Mouse (Mus musculus): ENCODE measurements around the gene Tmem45b. TPM values are rescaled to one million over a fixed set of nuclear protein-coding genes. Genes with fewer than 3 reads are reported as not detected.

Gene Tmem45b
- total and polyA plus RNA-seq, 3 experiments: 0.76 to 18.9 (median 1.0) TPM

DNA sequence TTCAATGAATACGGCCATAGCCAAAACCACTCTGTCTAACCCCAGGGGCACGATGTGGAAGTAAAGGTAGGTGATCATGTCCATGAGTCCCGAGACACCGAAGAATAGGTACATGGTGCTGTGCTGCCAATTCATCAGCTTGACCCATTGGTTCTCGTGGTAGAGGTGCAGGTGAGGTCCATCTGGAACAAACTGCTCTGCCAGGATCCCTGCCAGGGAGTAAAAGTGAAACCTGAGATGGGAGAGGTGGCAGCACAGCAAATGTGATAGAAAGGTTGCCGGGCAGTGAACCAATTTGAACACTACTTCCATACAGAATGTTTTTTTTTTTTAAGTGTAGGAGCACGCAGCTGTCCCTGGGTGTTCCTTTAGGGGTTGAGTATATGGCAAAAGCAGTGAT lies 35.3 kb downstream of the Tmem45b start:
- TF ChIP-seq CTCF (IDR thresholded peaks at IDR 0.05) (no peak), POLR2A (IDR thresholded peaks at IDR 0.05; ENCODE audit: insufficient read depth, low read depth, low read length) (no peak), EP300 (IDR thresholded peaks at IDR 0.05; ENCODE audit: insufficient read depth, low read depth, low read length) (no peak)
- DNase-seq: no peak
- Histone ChIP-seq H3K27ac (no peak overlapping the region), H3K36me3 (ENCODE audit: control insufficient read depth, insufficient read depth, low read length) (no peaks in the 10 kb centered on the region), H3K27me3 (ENCODE audit: control insufficient read depth, insufficient read depth, low read length) (no peaks in the 10 kb centered on the region), H3K4me1 (ENCODE audit: control insufficient read depth, insufficient read depth, low read length) (no peaks in the 10 kb centered on the region), H3K4me3 (no peak overlapping the region), H3K79me2 (replicated peaks; ENCODE audit: control insufficient read depth, insufficient read depth, low read length) (no peaks in the 10 kb centered on the region), H3K9ac (ENCODE audit: low read depth, low read length) (no peak overlapping the region)
- intact Hi-C loops (cut with DNase I): no loop called here
- WGBS: 90% methylated on average over 7 of the region's 7 CpGs

DNA sequence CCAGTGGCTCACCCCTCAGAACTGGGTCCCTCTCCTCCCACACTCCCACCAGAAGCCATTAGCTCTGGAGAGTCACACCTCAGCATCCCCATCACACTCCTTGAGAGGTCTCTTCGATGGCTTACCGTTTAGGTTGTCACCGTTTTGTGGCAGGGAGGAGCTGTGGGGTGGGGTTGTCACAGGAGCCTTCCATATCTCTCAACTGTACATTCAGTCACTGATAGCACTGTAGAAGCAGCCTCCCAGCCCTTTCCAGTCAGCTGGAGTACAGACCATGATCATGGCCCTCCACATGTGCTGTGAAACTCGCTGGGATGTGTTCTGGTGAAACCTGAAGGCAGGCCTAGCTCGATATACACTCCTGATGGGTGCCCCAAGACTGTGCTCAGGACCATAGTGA lies 42.1 kb downstream of the Tmem45b start:
- intact Hi-C loops (cut with DNase I): no loop called here
- DNase-seq: no peak
- 78% methylated on average over 5 of the region's 5 CpGs for WGBS
- Histone ChIP-seq H3K27ac (no peak overlapping the region), H3K79me2 (replicated peaks; ENCODE audit: control insufficient read depth, insufficient read depth, low read length) (no peaks in the 10 kb centered on the region), H3K4me3 (no peak overlapping the region), H3K36me3 (ENCODE audit: control insufficient read depth, insufficient read depth, low read length) (no peaks in the 10 kb centered on the region), H3K9ac (ENCODE audit: low read depth, low read length) (no peak overlapping the region), H3K27me3 (ENCODE audit: control insufficient read depth, insufficient read depth, low read length) (no peaks in the 10 kb centered on the region), H3K4me1 (ENCODE audit: control insufficient read depth, insufficient read depth, low read length) (no peaks in the 10 kb centered on the region)
- TF ChIP-seq CTCF (IDR thresholded peaks at IDR 0.05): no peak
- TF ChIP-seq POLR2A (IDR thresholded peaks at IDR 0.05; ENCODE audit: insufficient read depth, low read depth, low read length): no peak
- no peak for TF ChIP-seq EP300 (IDR thresholded peaks at IDR 0.05; ENCODE audit: insufficient read depth, low read depth, low read length)

DNA sequence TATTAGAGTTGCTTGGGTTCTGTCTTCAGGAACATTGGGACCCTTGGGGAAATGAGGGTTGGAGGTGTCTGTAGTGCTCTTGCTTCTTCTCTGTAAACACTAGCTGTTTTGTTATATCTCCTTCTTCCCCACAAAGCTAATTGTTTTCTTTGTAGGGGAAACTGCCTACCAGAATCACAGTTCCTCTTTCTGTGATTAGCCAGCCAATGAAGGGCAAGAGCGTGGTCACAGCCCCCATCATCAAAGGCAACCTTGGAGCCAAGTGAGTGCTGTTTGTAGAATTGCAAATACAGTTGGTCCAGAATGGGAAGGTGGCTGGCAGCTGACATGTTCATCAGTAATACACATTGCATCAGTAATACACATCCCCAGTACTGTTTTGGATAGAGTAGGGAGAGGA lies 45.4 kb downstream of the Tmem45b start:
- WGBS: 81% methylated on average over 1 of the region's 1 CpGs
- Histone ChIP-seq H3K9ac (ENCODE audit: low read depth, low read length) (no peak overlapping the region), H3K27me3 (ENCODE audit: control insufficient read depth, insufficient read depth, low read length) (no peaks in the 10 kb centered on the region), H3K4me1 (ENCODE audit: control insufficient read depth, insufficient read depth, low read length) (no peaks in the 10 kb centered on the region), H3K36me3 (ENCODE audit: control insufficient read depth, insufficient read depth, low read length) (peaks cover 3% of the 10 kb centered on the region), H3K4me3 (no peak overlapping the region), H3K27ac (no peak overlapping the region), H3K79me2 (replicated peaks; ENCODE audit: control insufficient read depth, insufficient read depth, low read length) (no peaks in the 10 kb centered on the region)
- DNase-seq: no peak
- intact Hi-C loops (cut with DNase I): no loop called here
- TF ChIP-seq EP300 (IDR thresholded peaks at IDR 0.05; ENCODE audit: insufficient read depth, low read depth, low read length): no peak
- no peak for TF ChIP-seq CTCF (IDR thresholded peaks at IDR 0.05)
- no peak for TF ChIP-seq POLR2A (IDR thresholded peaks at IDR 0.05; ENCODE audit: insufficient read depth, low read depth, low read length)

DNA sequence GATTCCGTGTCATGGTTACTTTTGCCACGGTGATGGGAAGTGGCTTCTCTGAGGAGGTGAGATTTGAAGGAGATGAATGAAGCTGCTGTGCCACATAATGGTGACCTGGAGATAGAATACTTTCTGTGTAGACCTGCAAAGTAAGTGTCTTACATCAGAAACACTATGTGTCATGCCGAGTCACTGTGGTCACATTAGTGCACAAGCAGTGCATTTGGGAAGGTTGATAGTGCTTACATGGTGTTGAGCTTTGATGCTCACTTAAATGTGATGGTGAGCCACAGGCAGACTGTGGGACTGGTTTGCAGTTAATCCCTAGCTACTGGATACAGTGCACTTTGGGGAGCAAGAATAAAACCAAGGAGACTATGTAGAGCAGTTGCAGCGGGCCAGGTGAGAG lies 52.1 kb downstream of the Tmem45b start:
- Histone ChIP-seq H3K27me3 (ENCODE audit: control insufficient read depth, insufficient read depth, low read length) (no peaks in the 10 kb centered on the region), H3K36me3 (ENCODE audit: control insufficient read depth, insufficient read depth, low read length) (peaks cover 3% of the 10 kb centered on the region), H3K79me2 (replicated peaks; ENCODE audit: control insufficient read depth, insufficient read depth, low read length) (no peaks in the 10 kb centered on the region), H3K4me1 (ENCODE audit: control insufficient read depth, insufficient read depth, low read length) (no peaks in the 10 kb centered on the region), H3K9ac (ENCODE audit: low read depth, low read length) (no peak overlapping the region), H3K27ac (no peak overlapping the region), H3K4me3 (no peak overlapping the region)
- intact Hi-C loops (cut with DNase I): no loop called here
- DNase-seq: no peak
- WGBS: 88% methylated on average over 4 of the region's 4 CpGs
- no peak for TF ChIP-seq POLR2A (IDR thresholded peaks at IDR 0.05; ENCODE audit: insufficient read depth, low read depth, low read length)
- TF ChIP-seq CTCF (IDR thresholded peaks at IDR 0.05): no peak
- no peak for TF ChIP-seq EP300 (IDR thresholded peaks at IDR 0.05; ENCODE audit: insufficient read depth, low read depth, low read length)

DNA sequence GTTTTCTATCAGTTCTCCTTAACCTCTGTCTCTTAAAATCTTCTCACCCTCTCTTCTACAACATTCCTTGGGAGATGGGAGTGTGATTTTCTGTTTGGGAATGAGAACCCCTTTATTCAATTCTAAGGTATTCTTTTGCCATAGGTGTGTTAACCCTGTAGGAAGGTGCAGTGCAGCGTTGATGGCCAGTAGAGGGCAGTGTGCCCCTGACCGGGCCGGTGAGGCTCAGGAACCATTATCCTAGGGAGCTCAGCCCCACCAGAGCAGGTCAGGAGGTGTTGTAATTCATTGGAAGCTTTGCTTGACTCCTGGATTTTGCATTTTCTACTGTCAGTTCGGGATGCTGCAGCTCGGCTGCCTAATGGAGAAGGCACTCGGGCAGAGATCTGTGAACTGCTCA lies 59.0 kb downstream of the Tmem45b start:
- intact Hi-C loops (cut with DNase I): loop anchor here (10.0 kb wide), 1 partner anchor 140 kb away; no protein-coding TSS in a partner anchor
- TF ChIP-seq CTCF (IDR thresholded peaks at IDR 0.05): peak; percentile 81
- TF ChIP-seq EP300 (IDR thresholded peaks at IDR 0.05; ENCODE audit: insufficient read depth, low read depth, low read length): no peak
- Histone ChIP-seq H3K4me3 (no peak overlapping the region), H3K36me3 (ENCODE audit: control insufficient read depth, insufficient read depth, low read length) (no peaks in the 10 kb centered on the region), H3K27ac (no peak overlapping the region), H3K79me2 (replicated peaks; ENCODE audit: control insufficient read depth, insufficient read depth, low read length) (no peaks in the 10 kb centered on the region), H3K9ac (ENCODE audit: low read depth, low read length) (no peak overlapping the region), H3K4me1 (ENCODE audit: control insufficient read depth, insufficient read depth, low read length) (no peaks in the 10 kb centered on the region), H3K27me3 (ENCODE audit: control insufficient read depth, insufficient read depth, low read length) (no peaks in the 10 kb centered on the region)
- 67% methylated on average over 6 of the region's 6 CpGs for WGBS
- DNase-seq: no peak

DNA sequence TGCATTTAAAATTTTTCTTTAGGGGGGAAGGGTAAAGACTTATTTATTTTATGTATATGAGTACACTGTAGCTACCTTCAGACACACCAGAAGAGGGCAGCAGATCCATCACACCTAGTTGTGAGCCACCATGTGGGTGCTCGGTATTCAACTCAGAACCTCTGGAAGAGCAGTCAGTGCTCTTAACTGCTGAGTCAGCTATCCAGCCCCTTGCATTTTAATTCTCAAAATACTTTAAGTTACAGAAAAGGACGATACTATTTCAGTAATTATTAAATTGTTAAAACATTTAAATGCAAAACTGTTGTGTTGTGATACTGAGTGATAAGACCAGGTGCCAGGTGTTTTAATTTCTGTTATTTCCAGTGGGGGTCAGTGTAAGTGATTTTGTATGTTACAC lies 60.0 kb downstream of the Tmem45b start:
- no peaks in the 10 kb centered on the region for H3K4me1 ChIP-seq (ENCODE audit: control insufficient read depth, insufficient read depth, low read length)
- TF ChIP-seq EP300 (IDR thresholded peaks at IDR 0.05; ENCODE audit: insufficient read depth, low read depth, low read length): no peak
- no peak for TF ChIP-seq POLR2A (IDR thresholded peaks at IDR 0.05; ENCODE audit: insufficient read depth, low read depth, low read length)
- no peak for DNase-seq
- no peak overlapping the region for H3K9ac ChIP-seq (ENCODE audit: low read depth, low read length)
- no peak overlapping the region for H3K27ac ChIP-seq
- no peaks in the 10 kb centered on the region for H3K36me3 ChIP-seq (ENCODE audit: control insufficient read depth, insufficient read depth, low read length)
- no peaks in the 10 kb centered on the region for H3K79me2 ChIP-seq (replicated peaks; ENCODE audit: control insufficient read depth, insufficient read depth, low read length)
- no peaks in the 10 kb centered on the region for H3K27me3 ChIP-seq (ENCODE audit: control insufficient read depth, insufficient read depth, low read length)
- intact Hi-C loops (cut with DNase I): loop anchor here (5.0 to 10.0 kb wide), 2 partner anchors 140 to 252 kb away; no protein-coding TSS in a partner anchor
- WGBS: 88% methylated on average over 2 of the region's 2 CpGs
- H3K4me3 ChIP-seq: no peak overlapping the region
